Mouse (Mus musculus) retina, embryonic 14.5 days (tissue): ENCODE measurements at regions not wholly inside any gene's neighbourhood (a gene's known extent, or its start where the extent isn't known, plus 50 kb on each side); places are given as distances from the start of the nearest gene placed in this dataset.

Experiments
- DNase-seq: peaks from one replicate; pipeline ENCODE4 v3.0.0-alpha.2; 2015; ENCODE audit warnings: low spot score

- DNase-seq: no peak
Observed at GRCm38 (mm10) chr13:39351606-39352005, 390.9 kb upstream of the Slc35b3 start.

DNA sequence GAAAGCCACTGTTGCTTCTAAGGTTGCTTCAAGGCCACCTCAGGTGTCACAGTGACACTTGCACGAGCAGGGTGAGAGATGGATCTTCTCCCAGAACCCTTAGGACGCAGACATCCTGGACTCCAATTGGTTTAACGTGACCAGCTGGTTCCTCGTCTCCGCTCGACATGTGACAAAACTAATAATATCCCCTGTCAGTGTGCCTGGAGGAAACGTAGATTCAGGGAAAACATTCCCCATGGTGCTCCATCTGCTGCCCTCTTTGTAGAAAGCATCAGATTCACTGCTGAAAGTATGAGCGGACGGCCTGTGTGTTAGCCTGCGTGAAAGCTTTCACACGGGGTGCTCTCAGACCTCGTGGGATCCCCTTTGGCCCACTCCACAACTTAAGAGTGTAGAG, 390.0 kb upstream of the Slc35b3 start:
- peak; percentile 55 for DNase-seq

DNA sequence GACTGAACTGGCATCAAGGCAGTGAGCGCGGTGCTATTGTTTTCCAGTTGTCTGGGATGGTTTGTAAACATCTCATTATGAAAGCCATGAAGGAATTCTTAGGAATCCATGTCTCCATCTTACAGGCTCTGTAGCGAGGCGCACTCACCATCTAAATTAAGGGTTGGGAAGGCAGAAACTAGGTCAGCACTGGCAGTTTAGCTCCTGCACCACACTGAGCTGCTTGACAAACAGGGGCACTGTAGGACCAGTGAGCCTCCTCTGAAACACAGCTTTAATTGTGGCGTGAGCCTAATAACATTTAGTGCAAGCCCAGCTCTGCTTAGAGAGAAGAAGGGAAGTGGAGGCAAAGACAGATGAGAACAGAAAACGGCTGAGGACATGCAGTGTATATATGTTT, 387.1 kb upstream of the Slc35b3 start:
- DNase-seq: peak; percentile 61

- DNase-seq: no peak
Observed at GRCm38 (mm10) chr13:39334874-39335273, 374.2 kb upstream of the Slc35b3 start.

- DNase-seq: no peak
Observed at GRCm38 (mm10) chr13:39329794-39330193, 369.1 kb upstream of the Slc35b3 start.

DNA sequence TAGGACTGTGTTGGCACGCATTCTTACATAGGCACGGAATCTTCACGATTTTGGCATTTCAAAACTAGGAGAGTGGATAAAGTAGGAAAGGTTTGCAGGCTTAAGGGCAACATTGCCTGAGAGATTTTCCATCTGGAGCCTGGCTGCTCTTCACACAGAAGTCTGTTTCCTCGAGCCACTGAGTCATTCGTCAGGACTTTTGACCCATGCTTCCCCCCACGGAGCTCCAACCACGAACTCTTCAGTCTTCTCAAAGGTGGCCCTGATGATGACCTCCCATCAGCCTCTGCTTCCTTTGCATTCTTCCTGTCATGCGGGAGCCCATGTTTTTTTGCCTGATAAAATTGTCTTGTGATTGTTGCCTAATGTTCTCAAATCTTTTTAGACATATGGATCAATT, 365.5 kb upstream of the Slc35b3 start:
- DNase-seq: no peak

DNA sequence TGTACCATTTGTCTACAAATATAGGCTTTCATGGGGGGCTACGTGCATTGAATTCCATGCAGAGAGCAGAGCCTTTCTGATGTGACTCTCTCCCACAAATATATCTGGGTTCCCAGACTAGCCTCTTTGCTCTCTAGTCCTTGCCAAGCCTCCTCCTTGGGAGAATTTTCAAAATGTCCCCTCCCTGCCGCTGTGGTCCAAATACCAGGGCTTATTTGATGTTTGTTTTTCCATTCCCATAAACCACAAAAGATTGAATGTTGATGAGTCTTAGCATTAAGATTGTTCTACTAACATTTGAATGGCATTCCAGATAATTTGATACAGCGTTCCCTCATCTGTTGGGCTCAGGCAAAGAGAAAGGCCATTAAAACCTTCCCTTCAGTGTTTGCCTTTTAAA, 360.4 kb upstream of the Slc35b3 start:
- DNase-seq: no peak

- no peak for DNase-seq
Observed at GRCm38 (mm10) chr13:39309758-39310157, 349.1 kb upstream of the Slc35b3 start.

GRCm38 (mm10) chr13:39307845-39308244, 347.2 kb upstream of the Slc35b3 start:
- DNase-seq: no peak

GRCm38 (mm10) chr13:39306851-39307250, 346.2 kb upstream of the Slc35b3 start:
- DNase-seq: no peak

GRCm38 (mm10) chr13:39297129-39297528, 336.5 kb upstream of the Slc35b3 start:
- DNase-seq: no peak

DNA sequence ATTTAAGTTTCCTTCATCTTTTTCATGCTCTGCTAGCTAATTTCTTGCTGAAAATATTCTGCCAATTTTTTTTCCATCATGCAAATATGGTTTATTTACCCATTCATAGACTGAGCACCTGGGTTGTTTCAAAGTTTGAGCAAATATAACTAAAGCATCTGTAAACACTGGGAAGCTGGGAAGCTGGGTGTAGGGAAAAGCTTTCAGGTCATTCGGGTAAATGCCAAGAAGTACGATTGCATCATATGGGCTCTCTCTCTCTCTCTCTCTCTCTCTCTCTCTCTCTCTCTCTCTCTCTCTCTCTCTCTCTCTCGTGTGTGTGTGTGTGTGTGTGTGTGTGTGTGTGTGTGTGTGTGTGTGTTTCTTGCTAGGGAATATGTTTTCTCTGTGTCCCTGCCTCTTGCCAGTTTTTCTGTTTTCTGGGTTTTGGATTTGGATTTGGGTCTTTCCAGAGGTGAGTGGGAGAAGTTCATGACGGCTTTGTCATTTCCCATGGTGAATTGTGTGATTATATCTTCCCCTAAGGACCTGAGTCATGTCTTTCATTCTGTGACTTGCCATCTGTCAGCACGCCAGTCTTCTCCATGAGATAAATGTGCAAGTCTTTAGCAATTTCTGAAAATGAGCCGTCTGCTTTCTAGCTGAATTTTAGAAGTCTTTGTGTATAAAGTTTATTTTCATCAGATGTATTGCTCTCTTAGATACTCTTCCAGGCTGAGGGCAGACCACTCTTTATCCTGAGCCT, 329.7 kb upstream of the Slc35b3 start:
- DNase-seq: no peak

- no peak for DNase-seq
Observed at GRCm38 (mm10) chr13:39282272-39282671, 321.6 kb upstream of the Slc35b3 start.

- DNase-seq: no peak
Observed at GRCm38 (mm10) chr13:39278101-39278500, 317.4 kb upstream of the Slc35b3 start.

GRCm38 (mm10) chr13:39266024-39266423, 305.3 kb upstream of the Slc35b3 start:
- DNase-seq: no peak

GRCm38 (mm10) chr13:39256708-39257107, 296.0 kb upstream of the Slc35b3 start:
- DNase-seq: no peak

GRCm38 (mm10) chr13:39255338-39255737, 294.7 kb upstream of the Slc35b3 start:
- no peak for DNase-seq

GRCm38 (mm10) chr13:39252591-39252990, 291.9 kb upstream of the Slc35b3 start:
- DNase-seq: no peak

DNA sequence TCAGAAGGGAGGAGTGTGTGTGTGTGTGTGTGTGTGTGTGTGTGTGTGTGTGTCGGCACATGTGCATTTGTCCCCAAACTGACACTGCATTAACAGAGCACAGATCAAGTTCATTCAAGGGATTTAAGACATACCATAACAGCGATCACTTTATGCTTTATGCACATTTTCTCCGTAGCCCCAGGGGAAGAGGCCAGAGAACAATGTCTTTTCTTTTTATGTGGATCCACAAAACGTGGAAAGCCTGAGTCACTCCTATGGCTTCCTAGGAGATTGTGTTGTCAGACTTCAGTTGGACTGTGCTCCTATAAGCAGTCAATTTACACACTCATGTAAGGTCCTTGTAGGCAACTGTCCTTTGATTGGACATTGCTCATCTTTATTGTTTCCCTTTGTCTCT, 289.4 kb upstream of the Slc35b3 start:
- no peak for DNase-seq

GRCm38 (mm10) chr13:39226829-39227228, 266.2 kb upstream of the Slc35b3 start:
- DNase-seq: no peak

DNA sequence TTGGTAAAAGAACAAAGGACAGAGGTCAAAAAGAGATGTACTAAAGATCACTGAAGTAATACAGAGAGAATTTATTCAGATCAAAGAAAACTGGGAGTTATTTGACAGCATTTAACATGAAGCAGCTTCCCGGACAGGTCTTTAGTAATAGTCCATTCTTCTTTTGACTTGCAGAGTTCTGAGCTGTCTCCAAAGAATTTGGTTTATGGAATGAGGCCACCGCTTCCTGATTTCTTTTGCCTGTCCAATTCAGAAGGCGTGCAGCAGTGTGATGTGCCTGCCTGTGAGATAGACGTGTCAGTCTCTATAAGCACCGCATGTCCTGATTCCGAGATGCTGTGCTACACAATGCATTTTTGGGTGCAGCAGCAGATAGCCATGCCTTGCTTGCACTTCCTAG, 265.0 kb upstream of the Slc35b3 start:
- DNase-seq: peak; percentile 38

GRCm38 (mm10) chr13:39211076-39211475, 250.4 kb upstream of the Slc35b3 start:
- DNase-seq: no peak

DNA sequence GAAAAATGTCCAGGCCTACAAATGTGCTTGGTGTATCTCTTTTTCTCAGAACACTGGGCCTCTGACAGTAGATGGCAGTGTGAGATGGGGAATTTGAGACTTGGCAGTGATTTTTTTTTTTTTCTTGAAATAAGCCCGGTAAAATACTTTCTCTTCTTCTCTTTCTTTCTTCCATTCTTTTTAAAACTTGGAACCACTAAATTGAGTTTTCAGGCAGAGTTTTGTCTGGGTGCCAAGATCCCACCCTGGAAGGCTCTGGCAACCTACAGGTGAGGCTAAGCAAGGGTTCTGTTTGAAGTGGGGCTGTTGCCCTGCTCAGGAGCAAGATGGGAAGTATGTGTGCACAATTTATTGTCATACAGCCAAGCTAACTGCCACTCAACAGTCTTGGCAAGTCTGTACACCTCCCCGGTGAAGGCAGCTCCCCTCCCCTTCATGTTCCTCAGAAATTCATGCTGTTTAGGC, 223.1 kb upstream of the Slc35b3 start:
- DNase-seq: peak; percentile 62

DNA sequence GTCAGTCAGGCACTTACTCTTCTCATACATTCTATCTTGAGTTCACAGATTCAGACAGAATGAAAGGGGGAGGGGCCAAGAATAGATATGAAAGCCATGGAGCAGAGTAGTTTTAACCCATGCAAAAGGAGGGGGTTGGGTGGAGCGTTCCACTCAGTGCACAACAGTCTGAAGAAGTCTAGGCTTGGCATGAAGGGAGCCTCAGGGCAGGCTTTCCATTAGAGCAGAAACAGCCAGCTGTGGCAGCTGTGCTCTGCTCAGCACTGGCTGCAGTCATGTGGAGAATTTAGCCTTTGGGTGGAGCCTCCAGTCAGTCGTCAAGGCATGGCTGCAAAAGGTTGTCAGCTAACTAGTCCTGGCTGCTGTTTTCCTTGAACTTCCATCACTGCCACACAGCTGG, 201.3 kb upstream of the Slc35b3 start:
- peak; percentile 53 for DNase-seq
